Mouse (Mus musculus): ENCODE measurements around the gene Vmn1r225. TPM values are rescaled to one million over a fixed set of nuclear protein-coding genes. Genes with fewer than 3 reads are reported as not detected.
"Not testable (repeated sequence)": the region's sequence is repeated elsewhere in the genome, so short reads cannot be mapped to it uniquely, and the experiment has no call there.

Gene Vmn1r225
- not detected in 2 replicates for polyA plus RNA-seq (2012)

GRCm38 (mm10) chr17:20497858-20498257 is at the start of gene Vmn1r225:
TSS of gene Vmn1r225 (plus strand) at chr17:20498158.
- H3K4me3 ChIP-seq (replicated peaks) = no peak within 1 kb of the TSS
- no peaks in the 10 kb centered on the region for H3K4me1 ChIP-seq (ENCODE audit: control insufficient read depth)
- no peaks in the 10 kb centered on the region for H3K27me3 ChIP-seq (ENCODE audit: control insufficient read depth)
- no peaks in the 10 kb centered on the region for H3K9me3 ChIP-seq (ENCODE audit: control insufficient read depth, low read length)
- no peaks in the 10 kb centered on the region for H3K36me3 ChIP-seq (ENCODE audit: control insufficient read depth)
- TF ChIP-seq TAL1 (IDR thresholded peaks at IDR 0.05; ENCODE audit: low read length) (no peak), GATA1 (IDR thresholded peaks at IDR 0.05; ENCODE audit: low read length) (no peak)

GRCm38 (mm10) chr17:20473311-20473710 is 24.6 kb upstream of the Vmn1r225 start:
- TF ChIP-seq TAL1 (IDR thresholded peaks at IDR 0.05; ENCODE audit: low read length) (no peak), GATA1 (IDR thresholded peaks at IDR 0.05; ENCODE audit: low read length) (no peak)
- Histone ChIP-seq H3K9me3 (ENCODE audit: control insufficient read depth, low read length) (no peaks in the 10 kb centered on the region), H3K4me1 (ENCODE audit: control insufficient read depth) (no peaks in the 10 kb centered on the region), H3K27me3 (ENCODE audit: control insufficient read depth) (no peaks in the 10 kb centered on the region), H3K4me3 (replicated peaks) (no peak overlapping the region), H3K36me3 (ENCODE audit: control insufficient read depth) (no peaks in the 10 kb centered on the region)

DNA sequence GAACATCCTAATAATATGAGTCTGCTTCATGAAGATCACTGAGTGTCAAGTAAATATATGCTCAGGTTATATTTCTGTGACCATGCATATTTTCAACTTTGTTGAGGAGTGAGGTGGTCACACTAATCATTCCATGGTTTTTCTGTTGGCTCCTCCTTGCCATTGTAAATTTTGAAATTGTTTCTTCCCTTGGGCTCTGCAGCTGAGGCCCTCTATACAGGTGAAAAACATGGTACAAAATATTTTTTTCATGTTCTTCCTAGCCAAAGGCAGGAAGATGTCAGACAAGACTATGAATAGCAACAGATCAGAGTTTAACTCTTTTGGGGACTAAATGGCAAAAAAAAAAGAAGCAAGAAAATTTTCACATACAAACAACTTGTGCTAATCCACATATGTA is 16.7 kb upstream of the Vmn1r225 start, which contains the start of gene Vmn2r108:
TSS of gene Vmn2r108 (minus strand) at position 101 of the 400 bp plus-strand sequence.
- TF ChIP-seq TAL1 (IDR thresholded peaks at IDR 0.05; ENCODE audit: low read length) (no peak), GATA1 (IDR thresholded peaks at IDR 0.05; ENCODE audit: low read length) (no peak)
- H3K4me1 ChIP-seq (ENCODE audit: control insufficient read depth) = no peaks in the 10 kb centered on the region
- H3K36me3 ChIP-seq (ENCODE audit: control insufficient read depth) = no peaks in the 10 kb centered on the region
- no peaks in the 10 kb centered on the region for H3K9me3 ChIP-seq (ENCODE audit: control insufficient read depth, low read length)
- no peaks in the 10 kb centered on the region for H3K27me3 ChIP-seq (ENCODE audit: control insufficient read depth)
- no peak within 1 kb of the TSS for H3K4me3 ChIP-seq (replicated peaks)

DNA sequence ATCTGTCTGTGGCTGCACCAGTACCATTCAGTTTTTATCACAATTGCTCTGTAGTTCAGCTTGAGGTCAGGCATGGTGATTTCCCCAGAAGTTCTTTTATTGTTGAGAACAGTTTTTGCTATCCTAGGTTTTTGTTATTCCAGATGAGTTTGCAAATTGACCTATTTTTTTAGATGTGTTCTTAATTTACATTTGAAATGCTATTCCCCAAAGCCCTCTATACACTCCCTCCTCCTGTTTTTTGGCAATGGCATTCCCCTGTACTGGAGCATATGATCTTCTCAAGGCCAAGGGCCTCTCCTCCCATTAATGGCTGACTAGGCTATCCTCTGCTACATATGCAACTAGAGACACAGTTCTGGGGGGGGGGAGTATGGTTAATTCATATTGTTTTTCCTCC is 10.3 kb downstream of the Vmn1r225 start:
- H3K9me3 ChIP-seq (ENCODE audit: control insufficient read depth, low read length); H3K36me3 ChIP-seq (ENCODE audit: control insufficient read depth); H3K27me3 ChIP-seq (ENCODE audit: control insufficient read depth); H3K4me1 ChIP-seq (ENCODE audit: control insufficient read depth); H3K4me3 ChIP-seq (replicated peaks): not testable (repeated sequence)

Other genes with a start within 250 kb of the Vmn1r225 start
- gene Vmn2r106, start 212.6 kb upstream of the Vmn1r225 start, polyA plus RNA-seq (2012) = not detected in 2 replicates
- gene Vmn2r107, start 152.9 kb upstream of the Vmn1r225 start, polyA plus RNA-seq (2012) = not detected in 2 replicates
- gene Vmn1r224, start 84.0 kb upstream of the Vmn1r225 start, polyA plus RNA-seq (2012) = not detected in 2 replicates
- gene Vmn2r108, start 16.8 kb upstream of the Vmn1r225 start, polyA plus RNA-seq (2012) = not detected in 2 replicates
- gene Vmn2r109, start 66.6 kb downstream of the Vmn1r225 start, polyA plus RNA-seq (2012) = not detected in 2 replicates
- not detected in 2 replicates for gene Vmn2r110, start 98.3 kb downstream of the Vmn1r225 start, polyA plus RNA-seq (2012)
- gene Fpr-rs3, start 126.7 kb downstream of the Vmn1r225 start, polyA plus RNA-seq (2012) = not detected in 2 replicates
- not detected in 2 replicates for gene Vmn1r226, start 184.7 kb downstream of the Vmn1r225 start, polyA plus RNA-seq (2012)
- not detected in 2 replicates for gene Vmn1r227, start 231.7 kb downstream of the Vmn1r225 start, polyA plus RNA-seq (2012)